Mouse (Mus musculus): Measurements from ENCODE around the gene Lrfn5.
A peak's percentile ranks its signal among the peaks of the same experiment; 100 is the strongest.

Gene Lrfn5

DNA sequence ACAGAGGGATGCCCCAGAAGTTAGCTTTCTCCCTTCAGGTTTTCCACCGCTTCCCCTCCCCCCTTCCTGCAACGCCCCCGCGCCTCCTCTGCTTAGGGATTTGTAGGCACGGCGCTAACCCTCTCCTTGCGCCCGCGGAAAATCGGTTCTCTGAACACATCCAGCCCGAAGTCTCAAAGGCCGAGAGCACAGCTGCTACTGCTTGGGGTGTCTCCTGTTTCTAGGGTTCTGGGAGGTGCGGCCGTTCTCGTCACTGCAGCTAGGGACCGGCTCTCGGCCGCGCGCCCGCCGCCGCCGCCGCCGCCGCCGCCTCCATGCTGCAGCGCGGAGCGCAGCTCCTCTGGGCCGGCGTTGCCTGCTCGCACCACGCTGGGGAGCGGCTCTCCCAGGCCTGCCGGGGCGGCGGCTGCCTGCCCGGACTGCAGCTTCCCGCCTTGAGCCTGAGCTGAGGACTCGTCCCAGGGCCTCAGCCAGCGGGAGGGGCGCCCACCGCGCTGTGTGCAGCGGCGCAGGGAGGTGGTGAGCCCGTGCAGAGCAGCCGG, at the start of gene Lrfn5:
Lrfn5 (plus strand) TSS at position 322 of the 542 bp plus-strand sequence.
- peak; percentile 11 to 55 for DNase-seq

DNA sequence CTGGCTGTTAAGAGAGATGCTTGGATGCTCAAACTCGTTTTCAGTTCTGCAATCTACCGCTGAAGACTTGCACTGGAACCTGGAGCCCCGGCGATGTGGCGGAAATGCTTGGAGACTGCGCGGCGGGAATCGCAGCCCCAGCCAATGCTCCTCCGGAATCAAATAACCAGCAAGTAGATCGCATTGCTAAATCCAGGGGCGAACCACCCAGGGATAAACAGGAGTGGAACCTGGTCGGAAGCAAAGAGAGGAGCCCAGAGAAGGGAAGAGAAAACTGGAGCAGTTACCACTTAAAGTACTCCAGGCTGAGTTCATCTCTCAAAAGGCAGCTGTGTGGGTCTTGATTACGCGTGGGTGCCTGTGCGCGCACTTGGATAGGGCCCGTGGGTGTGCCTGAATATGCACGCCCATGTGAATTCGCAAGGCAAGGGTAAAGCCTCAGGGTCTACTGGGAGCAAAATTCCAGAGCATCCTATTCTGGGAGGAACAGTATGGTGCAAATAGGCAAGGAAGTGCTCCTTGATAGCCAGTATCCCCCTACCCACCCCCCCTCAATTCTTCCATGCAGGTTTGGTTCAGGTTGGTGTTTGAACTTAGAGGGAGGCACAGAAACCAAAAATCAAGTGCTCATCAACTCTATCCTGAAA, 1.3 kb upstream of the Lrfn5 start:
- no peak for DNase-seq

DNA sequence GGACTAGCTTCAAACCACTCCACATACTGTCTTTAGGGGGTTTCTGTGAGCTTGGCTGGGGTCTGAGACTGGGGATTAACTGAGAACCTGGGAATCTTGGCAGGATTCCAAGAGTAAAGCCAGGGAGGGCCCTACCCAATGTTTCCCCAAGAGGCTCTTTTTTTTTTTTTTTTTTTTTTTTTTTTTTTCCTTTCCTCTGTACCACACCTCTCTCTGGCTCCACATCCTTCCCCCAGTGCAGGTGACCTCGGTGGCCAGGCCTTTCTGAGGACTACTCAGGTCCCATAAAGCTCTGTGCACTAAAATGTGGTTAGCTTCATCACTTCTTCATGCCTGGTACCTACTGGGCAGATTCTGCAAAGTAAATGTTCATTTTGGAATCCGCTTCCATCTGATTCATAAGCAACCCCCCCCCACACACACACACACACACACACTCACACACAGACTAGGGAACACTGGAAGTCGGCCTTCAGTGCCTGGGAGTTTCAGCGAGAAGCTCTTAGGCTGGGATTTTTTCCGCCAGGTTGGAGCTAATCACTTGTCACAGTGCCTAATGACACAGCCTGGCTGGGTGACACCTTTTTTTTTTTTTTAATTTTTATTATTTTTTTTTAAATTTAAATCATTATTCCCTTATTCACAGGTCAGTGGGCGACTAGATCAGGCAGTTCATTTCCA, 662 bp upstream of the Lrfn5 start:
- no peak for DNase-seq

DNA sequence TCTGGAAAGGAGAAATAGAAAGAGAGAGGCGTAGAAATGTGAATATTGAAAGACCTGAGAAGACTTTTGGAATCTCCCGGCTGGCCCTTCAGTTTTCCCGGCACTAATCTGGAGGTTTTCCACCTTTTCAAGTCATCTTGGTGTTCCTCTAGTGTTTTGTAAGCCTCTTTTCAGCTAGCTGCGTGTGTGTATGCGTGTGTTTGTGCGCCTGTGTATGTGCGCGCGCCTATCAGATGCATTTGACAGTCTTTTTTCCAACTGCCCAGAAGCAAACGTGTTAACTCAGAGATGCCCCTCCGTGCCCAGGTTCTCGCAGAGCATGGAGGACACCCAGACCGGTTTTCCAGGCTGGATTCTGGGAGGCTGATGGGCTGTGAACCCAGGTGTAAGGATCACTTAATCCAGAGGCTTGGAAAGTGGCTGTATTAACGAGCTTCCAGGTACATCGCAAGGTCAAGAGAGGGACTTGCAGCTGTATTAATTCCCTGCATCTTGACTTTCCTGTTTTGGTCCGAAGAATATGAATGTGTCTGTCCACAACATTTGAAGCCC, 757 bp downstream of the Lrfn5 start:
- no peak for DNase-seq

DNA sequence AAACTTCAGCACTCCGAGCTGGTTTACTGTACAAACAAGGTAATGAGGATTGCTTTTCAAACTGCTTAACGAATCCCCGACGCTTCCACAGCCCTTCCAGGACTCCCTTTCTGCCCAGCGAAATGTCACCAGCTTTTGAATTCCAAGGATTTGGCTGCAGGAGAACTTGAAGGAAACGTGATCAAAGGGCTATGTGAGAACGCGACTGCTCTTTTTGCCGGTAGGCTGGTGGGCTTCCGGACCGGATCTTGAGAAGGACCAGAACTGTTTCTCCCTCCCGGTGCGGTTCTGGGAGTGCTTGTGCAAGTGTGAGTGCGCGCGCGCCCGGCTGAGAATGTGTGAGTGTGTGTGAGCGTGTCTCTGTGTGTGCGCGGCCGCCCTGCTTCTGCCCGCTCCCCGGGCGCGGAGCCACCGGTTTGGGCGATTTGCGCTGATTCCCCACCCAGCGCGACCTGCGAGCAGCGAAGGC, 1.3 kb downstream of the Lrfn5 start:
- no peak for DNase-seq

DNA sequence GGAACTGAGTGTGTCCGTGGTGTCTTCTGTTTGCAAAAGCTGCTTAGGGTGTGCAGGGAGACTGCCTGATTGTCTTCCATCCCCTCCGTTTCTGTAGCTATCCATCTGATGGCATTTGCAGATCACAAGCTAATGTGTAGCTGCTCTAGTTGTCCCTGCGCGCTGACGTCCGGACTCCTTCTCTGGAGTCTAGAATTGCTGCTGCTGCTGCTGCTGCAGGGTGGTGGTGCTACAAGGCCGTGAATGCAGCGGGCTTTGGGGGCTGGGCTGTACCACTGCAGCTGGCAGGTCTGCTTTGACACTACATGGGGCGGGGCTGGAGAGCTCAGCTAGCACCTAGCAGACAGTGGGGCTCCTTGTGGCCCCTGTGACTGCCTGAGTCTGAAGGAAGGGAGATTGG, 3.2 kb downstream of the Lrfn5 start:
- DNase-seq = no peak

DNA sequence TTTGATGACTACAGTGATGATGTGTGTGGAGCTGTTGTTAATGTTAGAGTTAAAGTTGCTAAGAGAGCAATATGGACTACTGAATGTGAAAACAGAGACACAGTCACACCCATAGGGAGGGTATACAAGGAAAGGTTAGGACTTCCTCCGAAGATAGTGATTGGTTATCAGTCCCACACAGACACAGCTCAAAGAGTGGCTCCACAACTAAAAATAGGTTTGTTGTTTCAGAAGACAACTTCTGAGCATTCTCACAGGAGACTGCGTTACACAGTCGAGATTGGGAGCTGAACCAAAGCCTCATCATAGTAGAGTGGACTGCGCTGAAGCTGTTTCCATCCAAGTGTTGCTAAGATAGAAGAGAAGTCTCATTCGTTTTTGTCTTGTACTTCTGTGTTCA, 57.0 kb downstream of the Lrfn5 start:
- DNase-seq = no peak

DNA sequence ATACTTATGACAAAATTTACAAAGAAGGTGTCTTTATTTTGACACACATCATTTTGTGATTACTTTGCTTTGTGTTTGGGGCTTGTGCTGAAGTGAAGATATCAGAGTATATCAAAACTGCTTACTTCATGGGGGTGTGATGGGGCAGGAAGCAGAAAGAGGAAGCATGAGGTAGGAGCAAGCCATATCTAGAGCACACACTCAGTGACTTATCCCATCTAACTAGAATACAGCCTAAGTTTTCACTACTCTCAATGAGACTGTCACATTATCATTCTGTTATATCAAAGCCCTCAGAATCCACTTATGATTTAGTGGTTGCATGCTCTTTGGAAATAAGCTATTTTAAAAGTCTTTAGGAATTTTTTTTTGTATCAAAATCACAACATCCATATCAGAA, 77.4 kb downstream of the Lrfn5 start:
- DNase-seq = no peak

DNA sequence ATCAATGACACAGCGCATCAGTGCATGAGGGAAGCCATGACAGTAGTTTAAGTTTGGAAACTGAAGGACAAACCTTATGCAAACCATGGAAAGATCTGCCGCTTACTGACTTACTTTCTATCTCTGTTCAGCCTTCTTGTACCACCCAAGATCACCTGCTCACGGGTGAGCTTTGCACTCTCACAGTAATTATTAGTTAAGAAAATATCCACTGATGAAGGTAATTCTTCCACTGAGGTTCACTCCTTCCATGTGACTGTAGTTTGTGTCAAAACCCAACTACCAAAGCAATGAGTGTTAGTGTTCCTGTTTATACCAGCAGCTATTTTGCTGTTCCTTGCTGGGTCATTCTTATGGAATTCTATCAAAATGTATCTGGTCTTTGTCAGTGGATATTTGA, 84.9 kb downstream of the Lrfn5 start:
- no peak for DNase-seq

DNA sequence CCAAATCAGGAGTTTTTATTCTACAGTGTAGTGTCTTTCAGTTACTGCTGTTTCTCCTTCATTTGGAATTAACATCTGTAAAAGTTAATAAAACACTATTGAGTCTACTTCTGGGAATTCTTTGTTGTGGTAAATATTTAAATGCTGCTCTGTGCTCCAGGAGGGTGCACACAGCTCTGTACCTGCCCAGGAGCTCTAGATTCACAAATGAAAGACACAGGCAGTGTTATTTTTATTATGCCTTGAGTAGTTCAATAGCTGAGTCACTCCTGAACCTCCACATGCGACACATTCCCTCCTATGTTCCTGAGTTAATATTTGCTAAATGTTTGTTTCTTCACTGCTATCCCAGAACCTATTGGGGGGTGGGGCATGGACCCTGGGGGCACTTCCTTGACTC, 87.1 kb downstream of the Lrfn5 start:
- DNase-seq = no peak

DNA sequence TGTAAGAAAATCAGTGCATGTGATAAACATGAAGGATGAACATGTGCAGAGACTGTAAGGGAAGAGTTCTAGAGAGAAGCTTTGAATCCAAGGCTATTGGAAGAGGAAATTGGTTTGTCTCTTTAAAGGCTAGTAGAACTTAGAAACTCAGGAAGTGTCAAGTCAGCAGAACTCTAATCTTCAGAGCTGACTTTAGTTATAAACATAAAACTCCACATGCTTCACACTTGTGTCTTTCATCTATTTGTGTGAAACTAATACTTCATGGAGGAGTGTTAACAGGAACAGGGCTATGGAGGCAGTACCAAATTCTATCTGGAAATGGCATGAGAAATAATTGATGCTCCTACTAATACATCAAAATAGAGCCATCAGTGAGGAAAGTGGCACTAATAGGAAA, 101.6 kb downstream of the Lrfn5 start:
- DNase-seq = no peak

DNA sequence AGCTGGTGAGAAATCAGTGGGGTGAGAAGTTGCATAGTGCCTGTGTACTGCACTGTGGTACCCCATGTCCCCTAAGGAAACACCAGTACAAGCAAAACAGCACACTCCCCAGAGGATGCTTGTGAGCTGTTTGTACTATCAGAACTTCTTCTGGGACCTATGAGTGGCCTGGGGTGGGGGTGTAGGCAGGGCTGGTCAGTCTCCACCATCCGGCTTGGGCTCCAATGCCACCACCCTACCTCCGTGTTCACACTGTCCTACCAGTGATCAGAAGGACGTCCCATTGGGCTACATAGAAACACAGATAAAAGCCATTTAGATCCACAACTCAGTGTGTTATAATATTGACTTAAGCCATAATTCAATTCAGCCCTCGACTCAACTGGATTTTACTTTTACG, 131.4 kb downstream of the Lrfn5 start:
- DNase-seq = no peak

DNA sequence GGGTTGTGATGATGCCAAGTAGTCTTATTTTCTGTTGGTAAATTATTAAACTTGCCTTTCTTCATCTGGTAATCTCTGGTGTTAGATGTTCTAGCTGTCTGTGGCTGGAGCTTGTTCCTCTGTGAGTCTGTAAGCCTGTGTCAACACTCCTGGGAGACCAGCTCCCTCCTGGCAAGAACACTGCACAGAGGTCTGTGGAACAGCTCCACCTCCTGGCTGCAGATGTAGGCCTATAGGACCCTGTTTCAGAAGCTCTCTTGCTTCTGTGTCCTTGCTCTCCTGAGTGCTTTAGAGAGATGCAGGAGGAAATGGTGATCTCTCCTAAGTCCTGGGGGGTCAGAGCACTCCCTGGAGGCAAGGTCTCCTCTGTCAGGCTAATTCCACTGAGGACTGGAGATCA, 200.2 kb downstream of the Lrfn5 start:
- DNase-seq = no peak

DNA sequence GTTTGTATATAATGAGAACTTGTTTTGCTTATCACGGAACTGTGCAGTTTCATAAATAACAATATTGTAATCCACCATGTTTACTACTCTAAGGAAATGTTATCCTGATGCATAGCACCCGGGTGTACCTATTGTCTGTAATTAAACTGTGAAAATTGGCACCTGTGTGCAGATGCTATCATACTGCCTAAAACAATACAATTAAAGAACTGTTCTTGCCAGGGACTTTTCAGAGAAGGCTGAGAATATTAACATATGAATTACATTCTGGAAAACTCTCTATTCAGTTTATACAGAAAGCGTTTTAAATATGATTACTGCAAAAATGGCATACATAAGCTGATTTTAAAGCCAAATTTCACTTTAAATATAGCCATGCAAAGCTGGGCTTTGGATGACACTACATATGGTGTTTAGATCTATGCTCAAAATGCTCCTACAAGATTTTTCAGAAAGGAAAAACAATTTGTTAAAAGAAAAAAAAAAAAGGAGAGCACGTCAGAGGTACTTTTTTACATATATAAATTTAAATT, 284.2 kb downstream of the Lrfn5 start:
- DNase-seq = no peak

DNA sequence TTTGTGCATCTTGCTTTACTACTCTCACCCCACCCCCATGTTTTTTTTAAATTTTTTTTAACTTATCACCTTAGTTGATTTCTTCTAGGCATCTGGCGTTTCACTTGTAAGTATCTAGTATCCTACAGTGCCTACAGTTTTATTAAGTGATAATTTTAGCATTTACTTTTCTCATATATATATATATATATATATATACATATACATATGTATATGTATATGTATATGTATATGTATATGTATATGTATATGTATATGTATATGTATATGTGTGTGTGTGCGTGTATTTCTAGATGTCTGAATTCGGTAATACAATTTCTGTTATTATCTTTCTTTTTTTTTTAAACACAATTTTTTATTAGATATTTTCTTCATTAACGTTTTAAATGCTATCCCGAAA, 300.7 kb downstream of the Lrfn5 start:
- no peak for DNase-seq

DNA sequence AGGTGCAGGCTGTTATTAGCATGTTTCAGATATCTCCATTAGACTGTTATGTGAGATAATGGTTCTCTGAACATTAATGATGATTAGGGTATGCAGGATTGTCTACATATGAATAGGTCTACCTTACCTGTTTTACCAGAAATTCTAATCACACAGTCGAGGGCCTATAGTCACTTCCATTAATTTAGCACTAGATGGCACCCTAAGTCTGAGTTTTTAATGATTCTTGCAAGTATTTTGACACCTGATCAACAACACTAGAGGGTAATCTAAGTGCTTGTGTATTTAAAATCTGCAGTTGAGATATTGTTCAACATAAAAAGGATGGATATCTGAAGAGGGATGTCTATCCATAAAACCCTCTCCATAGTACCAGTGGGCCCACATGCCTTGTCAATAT, 303.4 kb downstream of the Lrfn5 start:
- DNase-seq = no peak

DNA sequence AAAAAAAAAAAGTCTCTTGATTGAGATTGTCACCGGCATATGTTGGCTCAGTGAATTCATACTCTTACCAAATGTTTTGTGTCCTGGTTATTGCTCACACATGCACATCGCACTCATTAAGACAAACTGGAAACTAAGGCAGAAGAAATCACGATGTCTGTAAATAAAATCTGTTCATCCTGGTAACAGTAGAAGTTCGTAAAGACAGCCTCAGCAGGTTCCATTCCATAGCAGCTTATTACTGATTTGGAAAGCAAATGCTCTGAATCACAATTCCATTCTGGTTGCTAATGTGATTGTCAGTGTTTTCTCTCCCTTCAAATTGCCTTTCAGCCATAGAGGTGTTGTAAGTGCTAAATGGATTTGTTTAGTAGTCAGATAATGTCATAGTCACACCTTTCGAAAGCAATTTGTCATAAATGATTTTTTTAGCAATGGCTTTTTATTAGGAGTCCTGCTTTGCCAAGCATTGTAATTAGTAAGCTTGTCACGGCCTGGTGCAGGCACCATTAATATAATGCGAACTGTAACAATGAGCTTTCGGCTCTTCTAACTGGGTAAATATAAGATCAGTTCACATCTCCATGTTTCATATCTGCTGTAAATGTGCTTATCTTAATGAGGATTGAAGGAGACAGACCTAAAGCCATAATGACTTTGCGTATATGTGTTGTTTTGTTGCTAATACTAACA, 319.8 kb downstream of the Lrfn5 start:
- no peak for DNase-seq

DNA sequence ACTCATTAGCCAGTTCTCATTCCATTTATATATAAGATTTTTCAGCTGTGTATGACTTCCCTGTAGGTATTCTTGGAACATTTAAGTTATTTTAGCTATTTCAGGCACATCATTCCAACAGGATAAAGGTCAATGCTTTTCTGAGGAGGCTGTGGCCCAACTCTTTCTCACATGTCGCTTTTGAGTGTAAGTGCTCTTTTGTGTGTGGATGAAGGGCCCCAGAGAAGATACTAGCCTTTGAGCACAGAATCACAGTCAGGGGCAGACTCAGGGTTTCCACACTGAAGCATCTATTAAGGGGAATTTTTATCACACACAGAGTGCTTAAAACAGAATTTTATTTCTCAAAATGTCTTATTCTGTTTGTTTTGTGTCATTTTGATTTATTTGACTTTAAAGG, 331.2 kb downstream of the Lrfn5 start:
- no peak for DNase-seq
